In the genomic region with DNA sequence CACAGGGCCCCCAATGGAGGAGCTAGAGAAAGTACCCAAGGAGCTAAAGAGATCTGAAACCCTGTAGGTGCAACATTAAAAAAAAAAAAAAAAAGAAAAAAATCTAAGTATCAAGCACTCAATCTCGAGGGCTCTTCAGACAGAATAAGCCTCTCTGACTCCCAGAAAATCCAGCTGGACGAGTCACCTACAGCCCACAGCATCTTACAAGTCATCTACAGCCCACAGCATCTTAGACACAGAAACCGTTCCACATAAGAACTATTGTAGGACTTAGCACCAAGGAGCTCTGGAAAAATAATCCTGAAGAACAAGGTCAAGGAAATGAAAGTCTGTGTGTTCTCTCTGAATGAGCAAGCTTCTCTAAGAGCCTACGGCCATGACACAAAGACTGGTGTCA, we compare ENCODE assay signal across 26 mouse cellular contexts. TPM values are rescaled to one million over a fixed set of nuclear protein-coding genes. Genes with fewer than 3 reads are reported as not detected.
DNase-seq lines count a peak whose midpoint lies in the region; ATAC-seq and TF ChIP-seq lines count a peak whose summit lies in the region.
"Had no signal": no experiment of that assay in that cellular context is flagged by ENCODE, and none has a peak within 500 bp of the region (broad histone marks: within the 10 kb centered on the region; RNA-seq: fewer than 3 reads in every experiment).

No protein-coding gene starts in this region.

- H3K27me3 ChIP-seq in lung, embryonic 16.5 days (ENCODE audit: control insufficient read depth, insufficient read depth, low read depth, low read length), result no peaks in the 10 kb centered on the region
- no peaks in the 10 kb centered on the region for H3K27me3 ChIP-seq in midbrain, embryonic 11.5 days (ENCODE audit: control insufficient read depth, insufficient read depth, low read length)
- no peaks in the 10 kb centered on the region for H3K27me3 ChIP-seq in midbrain, postnatal 0 days (ENCODE audit: insufficient read depth, low read length)
- H3K27me3 ChIP-seq: CH12.LX; embryonic facial prominence, embryonic 12.5 days; forebrain, embryonic 13.5 days; forebrain, embryonic 15.5 days; Patski had no signal

- no peak for DNase-seq in lung, postnatal 36 days
- DNase-seq in midbrain, embryonic 11.5 days (ENCODE audit: low spot score, missing footprints), result peak; percentile 60
- DNase-seq in midbrain, postnatal 0 days (ENCODE audit: low spot score), result no peak
- no peak for DNase-seq in heart, postnatal 10 days
- DNase-seq: adrenal gland, adult 8-10 months; adrenal gland, postnatal 14 days; adrenal gland, postnatal 36 days; B cell, adult 2 months; cerebellum, adult 11-12 months; cerebellum, adult 2 months; cerebellum, adult 9-10 months; cerebellum, postnatal 10 days; cerebellum, postnatal 25 days; forebrain, postnatal 0 days had no signal

- no peaks in the 10 kb centered on the region for H3K36me3 ChIP-seq in lung, embryonic 16.5 days (ENCODE audit: control insufficient read depth, insufficient read depth, low read length)
- H3K36me3 ChIP-seq in midbrain, embryonic 11.5 days (ENCODE audit: control insufficient read depth, insufficient read depth, low read length), result no peaks in the 10 kb centered on the region
- H3K36me3 ChIP-seq in midbrain, postnatal 0 days (ENCODE audit: insufficient read depth, low read length), result no peaks in the 10 kb centered on the region
- H3K36me3 ChIP-seq: embryonic facial prominence, embryonic 10.5 days; embryonic facial prominence, embryonic 12.5 days; forebrain, embryonic 15.5 days; G1E had no signal

- no peak for TF ChIP-seq CTCF in midbrain, postnatal 0 days (IDR thresholded peaks at IDR 0.05)

- no peak overlapping the region for H3K9ac ChIP-seq in lung, embryonic 16.5 days (ENCODE audit: low read length)
- H3K9ac ChIP-seq in midbrain, embryonic 11.5 days (ENCODE audit: low read length), result no peak overlapping the region
- H3K9ac ChIP-seq in midbrain, postnatal 0 days (replicated peaks; ENCODE audit: low read length, poor library complexity, severe bottlenecking), result no peak overlapping the region
- H3K9ac ChIP-seq: embryonic facial prominence, embryonic 12.5 days; forebrain, embryonic 13.5 days; forebrain, embryonic 15.5 days; forebrain, postnatal 0 days had no signal

- no peak overlapping the region for H3K4me2 ChIP-seq in lung, embryonic 16.5 days (ENCODE audit: low read depth, low read length)
- no peak overlapping the region for H3K4me2 ChIP-seq in midbrain, embryonic 11.5 days
- H3K4me2 ChIP-seq in midbrain, postnatal 0 days (ENCODE audit: low read depth, low read length, poor library complexity, severe bottlenecking), result no peak overlapping the region
- H3K4me2 ChIP-seq: embryonic facial prominence, embryonic 12.5 days; forebrain, embryonic 13.5 days; forebrain, embryonic 15.5 days had no signal

- 60% methylated on average over 4 of the region's 4 CpGs for WGBS in lung, embryonic 16.5 days
- WGBS in midbrain, embryonic 11.5 days, result 87% methylated on average over 4 of the region's 4 CpGs
- 89% methylated on average over 4 of the region's 4 CpGs for WGBS in midbrain, postnatal 0 days

- H3K4me1 ChIP-seq in lung, embryonic 16.5 days (replicated peaks; ENCODE audit: control insufficient read depth, insufficient read depth, low read length), result peaks cover 6% of the 10 kb centered on the region
- no peaks in the 10 kb centered on the region for H3K4me1 ChIP-seq in midbrain, embryonic 11.5 days (ENCODE audit: control insufficient read depth, insufficient read depth, low read length)
- H3K4me1 ChIP-seq in midbrain, postnatal 0 days (ENCODE audit: insufficient read depth, low read length), result 0 out of 2 replicates have a peak, but pooled peaks cover 1% of the 10 kb centered on the region
- H3K4me1 ChIP-seq: embryonic facial prominence, embryonic 10.5 days; embryonic facial prominence, embryonic 12.5 days; forebrain, embryonic 13.5 days had no signal

- no peak overlapping the region for H3K4me3 ChIP-seq in lung, embryonic 16.5 days (ENCODE audit: low read length)
- H3K4me3 ChIP-seq in midbrain, embryonic 11.5 days (ENCODE audit: low read depth, low read length), result no peak overlapping the region
- H3K4me3 ChIP-seq in midbrain, postnatal 0 days (ENCODE audit: low read depth, low read length), result no peak overlapping the region
- H3K4me3 ChIP-seq: embryonic facial prominence, embryonic 10.5 days; embryonic facial prominence, embryonic 12.5 days; forebrain, embryonic 13.5 days; forebrain, embryonic 15.5 days had no signal

- no peaks in the 10 kb centered on the region for H3K9me3 ChIP-seq in lung, embryonic 16.5 days (ENCODE audit: control insufficient read depth, low read length)
- no peaks in the 10 kb centered on the region for H3K9me3 ChIP-seq in midbrain, embryonic 11.5 days (ENCODE audit: control insufficient read depth, low read length)
- no peaks in the 10 kb centered on the region for H3K9me3 ChIP-seq in midbrain, postnatal 0 days (ENCODE audit: low read length)
- H3K9me3 ChIP-seq: embryonic facial prominence, embryonic 10.5 days; embryonic facial prominence, embryonic 12.5 days; forebrain, embryonic 13.5 days; forebrain, embryonic 15.5 days; G1E had no signal

- peak; percentile 67; the same call in 1 of the 2 replicates for ATAC-seq in lung, embryonic 16.5 days (ENCODE audit: low read depth)
- no peak for ATAC-seq in midbrain, embryonic 11.5 days (ENCODE audit: low FRiP score)
- ATAC-seq in midbrain, postnatal 0 days (ENCODE audit: low FRiP score), result no peak
- ATAC-seq: activated CD4-positive, CD25-positive, alpha-beta regulatory T cell, adult 4 months; CD4-positive, CD25-positive, alpha-beta regulatory T cell, adult 4 months; forebrain, embryonic 13.5 days; forebrain, embryonic 15.5 days; forebrain, postnatal 0 days; Patski had no signal

- no peak overlapping the region for H3K27ac ChIP-seq in lung, embryonic 16.5 days (ENCODE audit: low read length)
- no peak overlapping the region for H3K27ac ChIP-seq in midbrain, embryonic 11.5 days (ENCODE audit: low read depth, low read length)
- no peak overlapping the region for H3K27ac ChIP-seq in midbrain, postnatal 0 days (ENCODE audit: low read depth, low read length)
- H3K27ac ChIP-seq: embryonic facial prominence, embryonic 10.5 days; embryonic facial prominence, embryonic 12.5 days; forebrain, embryonic 13.5 days; forebrain, embryonic 15.5 days had no signal

- intact Hi-C loops in heart, postnatal 10 days (cut with DNase I), result no loop called here

RNA-seq across cellular contexts. Expression of a gene that starts 34.7 kb away (rescaled TPM):
- polyA plus RNA-seq in lung, embryonic 16.5 days (2015; fragmentation: Nextera tagmentation; extraction: Ambion mirVana), result 0.11 TPM in 1 of 2 replicates, not detected in the other
- not detected in 2 replicates for polyA plus RNA-seq in midbrain, embryonic 11.5 days (2014; fragmentation: Nextera tagmentation; extraction: Ambion mirVana)
- not detected in 2 replicates for total RNA-seq in midbrain, postnatal 0 days (2014; rRNA removed)
- 0.11 and 0.12 TPM in 2 replicates for polyA plus RNA-seq in midbrain, postnatal 0 days (2015; fragmentation: Nextera tagmentation; extraction: Ambion mirVana)
- total RNA-seq in heart, postnatal 10 days (2021), result under 1 TPM; 0.67 to 0.72 TPM
- total RNA-seq: adrenal gland, adult 18-20 months; adrenal gland, postnatal 14 days; adrenal gland, postnatal 36 days had no signal
- polyA plus RNA-seq: activated CD4-positive, CD25-positive, alpha-beta regulatory T cell, adult 4 months; CD4-positive, CD25-positive, alpha-beta regulatory T cell, adult 4 months; embryonic facial prominence, embryonic 10.5 days; embryonic facial prominence, embryonic 12.5 days; forebrain, embryonic 11.5 days; forebrain, embryonic 13.5 days; G1E had no signal

RNA-seq across cellular contexts. Expression of a gene that starts 37.1 kb away (rescaled TPM):
- polyA plus RNA-seq in lung, embryonic 16.5 days (2015; fragmentation: Nextera tagmentation; extraction: Ambion mirVana), result 0.65 and 0.88 TPM in 2 replicates
- polyA plus RNA-seq in midbrain, embryonic 11.5 days (2014; fragmentation: Nextera tagmentation; extraction: Ambion mirVana), result 0.01 and 0.08 TPM in 2 replicates
- total RNA-seq in midbrain, postnatal 0 days (2014; rRNA removed), result 0.11 and 0.24 TPM in 2 replicates
- 0.04 and 0.05 TPM in 2 replicates for polyA plus RNA-seq in midbrain, postnatal 0 days (2015; fragmentation: Nextera tagmentation; extraction: Ambion mirVana)
- 10 to 100 TPM; 51.3 to 77.4 TPM for total RNA-seq in heart, postnatal 10 days (2021)
- polyA plus RNA-seq: activated CD4-positive, CD25-positive, alpha-beta regulatory T cell, adult 4 months; CD4-positive, CD25-positive, alpha-beta regulatory T cell, adult 4 months; forebrain, embryonic 11.5 days had no signal

RNA-seq across cellular contexts. Expression of a gene that starts 41.3 kb away (rescaled TPM):
- polyA plus RNA-seq in lung, embryonic 16.5 days (2015; fragmentation: Nextera tagmentation; extraction: Ambion mirVana), result 9.9 and 11.4 TPM in 2 replicates
- polyA plus RNA-seq in midbrain, embryonic 11.5 days (2014; fragmentation: Nextera tagmentation; extraction: Ambion mirVana), result 14.9 and 19.5 TPM in 2 replicates
- 2.5 and 5.3 TPM in 2 replicates for total RNA-seq in midbrain, postnatal 0 days (2014; rRNA removed)
- 8.4 and 9.5 TPM in 2 replicates for polyA plus RNA-seq in midbrain, postnatal 0 days (2015; fragmentation: Nextera tagmentation; extraction: Ambion mirVana)
- total RNA-seq in heart, postnatal 10 days (2021), result 1 to 10 TPM; 3.2 to 4.3 TPM

RNA-seq across cellular contexts. Expression of a gene that starts 42.8 kb away (rescaled TPM):
- polyA plus RNA-seq in lung, embryonic 16.5 days (2015; fragmentation: Nextera tagmentation; extraction: Ambion mirVana), result 8.6 and 9.1 TPM in 2 replicates
- 10.0 and 10.7 TPM in 2 replicates for polyA plus RNA-seq in midbrain, embryonic 11.5 days (2014; fragmentation: Nextera tagmentation; extraction: Ambion mirVana)
- total RNA-seq in midbrain, postnatal 0 days (2014; rRNA removed), result 4.9 and 8.1 TPM in 2 replicates
- 6.1 and 6.7 TPM in 2 replicates for polyA plus RNA-seq in midbrain, postnatal 0 days (2015; fragmentation: Nextera tagmentation; extraction: Ambion mirVana)
- 1 to 10 TPM; 8.4 to 9.0 TPM for total RNA-seq in heart, postnatal 10 days (2021)
